14 mouse cellular contexts compared by ENCODE assay signal in the genomic region with DNA sequence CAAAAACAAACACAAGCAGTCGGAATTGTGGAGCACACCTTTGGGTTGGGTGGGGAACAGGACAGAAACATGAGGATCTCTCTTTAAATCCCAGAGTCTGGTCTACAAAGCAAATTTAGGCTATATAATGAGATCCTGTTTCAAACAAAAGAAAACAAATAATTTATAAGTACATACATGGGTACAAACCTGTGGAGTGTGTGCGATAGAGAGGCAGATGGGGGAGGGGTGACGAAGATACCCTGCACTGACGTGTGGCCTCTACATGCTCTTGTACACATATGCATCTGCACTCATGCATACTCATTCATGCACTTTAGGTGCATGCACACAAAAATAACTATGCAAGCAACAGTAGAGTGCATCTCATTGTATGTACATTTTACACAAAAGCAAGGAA.
"Had no signal": no experiment of that assay in that cellular context is flagged by ENCODE, and none has a peak within 500 bp of the region (broad histone marks: within the 10 kb centered on the region; RNA-seq: fewer than 3 reads in every experiment).

No protein-coding gene starts in this region.

- H3K27me3 ChIP-seq: limb, embryonic 12.5 days; liver, embryonic 13.5 days; neural tube, embryonic 12.5 days had no signal

- H3K4me3 ChIP-seq: layer of hippocampus, adult 2 months; limb, embryonic 12.5 days; liver, embryonic 13.5 days; midbrain, embryonic 10.5 days; myocyte; neural tube, embryonic 12.5 days had no signal

- DNase-seq: kidney, postnatal 10 days; kidney, postnatal 4 days; liver; liver, embryonic 13.5 days; liver, postnatal 0 days; midbrain, embryonic 14.5 days; right cerebral cortex, postnatal 4 days; spleen, adult 18-20 months had no signal

- H3K9me3 ChIP-seq: limb, embryonic 12.5 days; liver, embryonic 13.5 days; midbrain, embryonic 10.5 days; neural tube, embryonic 12.5 days had no signal

- H3K27ac ChIP-seq: layer of hippocampus, adult 2 months; limb, embryonic 12.5 days; liver, embryonic 13.5 days; midbrain, embryonic 10.5 days; neural tube, embryonic 12.5 days had no signal

- H3K4me2 ChIP-seq: limb, embryonic 12.5 days; liver, embryonic 13.5 days; neural tube, embryonic 12.5 days had no signal

- ATAC-seq: intestine, postnatal 0 days; liver, postnatal 0 days had no signal

- H3K9ac ChIP-seq: limb, embryonic 12.5 days; liver, embryonic 13.5 days; liver, postnatal 0 days; neural tube, embryonic 12.5 days had no signal
